Mouse (Mus musculus): ENCODE results near the gene Gm5458. TPM values are rescaled to one million over a fixed set of nuclear protein-coding genes. Genes with fewer than 3 reads are reported as not detected.

The Gm5458 gene
- not detected in 2 replicates for polyA plus RNA-seq (2012; rRNA removed)

DNA sequence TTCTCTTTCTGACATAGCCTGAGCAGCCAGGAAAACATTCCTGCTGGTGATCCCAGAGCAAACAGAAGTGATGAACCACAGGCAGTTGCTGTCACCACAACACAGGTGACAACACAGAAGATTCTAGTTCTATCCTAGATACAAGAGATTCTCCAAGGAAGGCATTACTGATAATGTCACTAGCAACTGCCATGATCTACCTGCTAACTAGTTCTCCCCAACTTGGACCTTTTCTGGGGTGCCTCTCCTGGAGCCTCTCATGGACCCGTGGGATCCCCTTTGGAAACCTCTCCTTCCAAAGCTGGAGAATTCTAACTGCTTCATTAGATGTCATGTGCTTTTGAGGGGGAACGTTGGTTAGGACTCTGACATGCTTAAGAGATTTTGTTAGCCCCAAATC, at the start of gene Gm5458:
TSS of gene Gm5458 (minus strand) at position 101 of the 400 bp plus-strand sequence.

DNA sequence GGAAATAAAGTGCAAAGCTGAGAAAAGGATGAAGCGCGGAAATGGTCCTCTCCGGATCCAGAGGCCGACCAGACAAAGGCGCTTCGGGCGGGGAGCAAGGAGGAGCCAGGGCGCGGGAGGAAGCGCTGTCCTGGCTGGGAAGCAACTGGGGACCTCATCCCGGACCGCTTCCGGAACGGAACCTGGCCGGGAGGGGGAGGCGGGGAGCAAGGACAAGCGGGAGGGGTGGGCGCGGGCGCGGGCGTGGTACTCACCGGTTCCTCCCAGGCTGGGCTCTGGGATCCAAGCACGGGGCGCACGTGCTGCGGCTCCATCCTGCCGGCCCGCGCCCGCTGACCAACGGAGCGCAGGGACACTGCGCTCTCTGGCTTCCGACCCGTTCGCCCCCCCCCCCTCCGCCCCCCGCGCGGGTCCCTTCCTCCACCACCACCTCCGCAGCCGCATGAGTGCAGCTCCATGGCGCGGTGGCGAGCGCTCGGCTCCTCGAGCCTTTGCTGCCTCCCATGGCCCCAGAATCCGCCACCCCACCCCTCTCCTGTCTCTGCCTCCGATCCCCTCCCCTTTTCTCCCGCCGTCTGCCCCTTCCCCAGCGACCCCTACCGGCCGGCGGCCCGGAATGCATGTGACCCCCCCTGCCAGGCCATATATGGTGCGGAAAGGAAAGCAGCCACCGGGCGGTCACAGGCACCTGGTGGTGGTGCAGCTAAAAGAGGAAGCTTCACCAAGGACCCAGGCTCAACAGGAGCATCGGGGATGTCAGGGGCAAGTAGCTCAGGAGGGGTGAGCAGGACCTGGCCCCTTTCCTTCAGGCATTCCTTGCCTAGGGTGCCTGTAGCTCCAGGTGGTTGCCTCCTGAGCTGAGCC, 17.3 kb downstream of the Gm5458 start, which contains the start of gene Gm2237:
TSS of gene Gm2237 (minus strand) at position 332 of the 864 bp plus-strand sequence.

DNA sequence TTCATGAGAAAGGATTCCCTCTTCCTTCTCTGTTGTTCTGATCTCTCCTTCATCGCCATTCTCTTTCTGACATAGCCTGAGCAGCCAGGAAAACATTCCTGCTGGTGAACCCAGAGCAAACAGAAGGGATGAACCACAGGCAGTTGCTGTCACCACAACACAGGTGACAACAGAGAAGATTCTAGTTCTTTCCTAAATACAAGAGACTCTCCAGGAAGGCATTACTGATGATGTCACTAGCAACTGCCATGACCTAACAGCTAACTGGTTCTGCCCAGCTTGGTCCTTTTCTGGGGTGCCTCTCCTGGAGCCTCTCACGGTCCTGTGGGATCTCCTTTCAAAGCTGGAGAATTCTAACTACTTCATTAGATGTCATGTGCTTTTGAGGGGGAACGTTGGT, 52.5 kb downstream of the Gm5458 start, which contains the start of gene Gm2244:
TSS of gene Gm2244 (minus strand) at position 101 of the 400 bp plus-strand sequence.

Other genes with a start within 250 kb of the Gm5458 start
- not detected in 2 replicates for gene Gm21738, start 183.7 kb downstream of the Gm5458 start, polyA plus RNA-seq (2012; rRNA removed)
- not detected in 2 replicates for gene Gm2244, start 52.6 kb downstream of the Gm5458 start, polyA plus RNA-seq (2012; rRNA removed)
- 0.29 and 0.41 TPM in 2 replicates for gene Gm2237, start 17.4 kb downstream of the Gm5458 start, polyA plus RNA-seq (2012; rRNA removed)
- gene Nid2, start 148.7 kb upstream of the Gm5458 start, polyA plus RNA-seq (2012; rRNA removed) = 30.2 and 35.1 TPM in 2 replicates
- 21.8 and 22.6 TPM in 2 replicates for gene Rtraf, start 221.2 kb upstream of the Gm5458 start, polyA plus RNA-seq (2012; rRNA removed)

Measured in ovary, adult 2 months (tissue).